Mouse (Mus musculus) embryonic facial prominence, embryonic 11.5 days (tissue): ENCODE data around the gene Zcchc17. TPM values are rescaled to one million over a fixed set of nuclear protein-coding genes. Genes with fewer than 3 reads are reported as not detected.

Experiments used
- ATAC-seq: fragments of 200-750 bp; cut with Nextera tagmentation; replicated peaks from 2 replicates; pipeline ENCODE4 v1.8.0; 2017; ENCODE audit warnings: low read depth; ENCODE audit not compliant: insufficient number of reproducible peaks, low FRiP score, low TSS enrichment
- DNase-seq: peaks from one replicate; pipeline ENCODE4 v3.0.0-alpha.2; 2015; ENCODE audit warnings: low spot score
- H3K27ac ChIP-seq: fragments of 300-500 bp; sonication (generic); replicated peaks from 2 replicates; pipeline ENCODE4 v1.5.1; 2014; ENCODE audit warnings: mild to moderate bottlenecking, low read depth, low read length, control low read depth
- H3K27me3 ChIP-seq: fragments of 300-500 bp; sonication (generic); 2 replicates; pipeline ENCODE4 v1.6.1; 2014; ENCODE audit warnings: mild to moderate bottlenecking, low read length, moderate library complexity, mixed read lengths; ENCODE audit not compliant: control insufficient read depth, insufficient read depth
- H3K36me3 ChIP-seq: fragments of 300-500 bp; sonication (generic); replicated peaks from 2 replicates; pipeline ENCODE4 v1.6.1; 2014; ENCODE audit warnings: low read depth, mild to moderate bottlenecking, low read length, moderate library complexity, mixed read lengths; ENCODE audit not compliant: control insufficient read depth, insufficient read depth
- H3K4me1 ChIP-seq: fragments of 300-500 bp; sonication (generic); 2 replicates; pipeline ENCODE4 v1.6.1; 2014; ENCODE audit warnings: low read length, mixed read lengths; ENCODE audit not compliant: control insufficient read depth, insufficient read depth
- H3K4me2 ChIP-seq: fragments of 300-500 bp; sonication (generic); 2 replicates; pipeline ENCODE4 v1.6.1; 2014; ENCODE audit warnings: low read depth, mild to moderate bottlenecking, control low read depth, low read length, moderate library complexity
- H3K4me3 ChIP-seq: fragments of 300-500 bp; sonication (generic); 2 replicates; pipeline ENCODE4 v1.5.1; 2014; ENCODE audit warnings: low read depth, low read length, control low read depth
- H3K9ac ChIP-seq: fragments of 300-500 bp; sonication (generic); replicated peaks from 2 replicates; pipeline ENCODE4 v1.6.1; 2014; ENCODE audit warnings: mild to moderate bottlenecking, control low read depth, low read length
- H3K9me3 ChIP-seq: fragments of 300-500 bp; sonication (generic); replicated peaks from 2 replicates; pipeline ENCODE4 v1.6.1; 2016; ENCODE audit warnings: mild to moderate bottlenecking, low read length, inconsistent platforms, mixed read lengths; ENCODE audit not compliant: control insufficient read depth
- WGBS: fragments of 180-500 bp; shearing (Covaris S2); extraction: QIAGEN DNeasy Blood & Tissue Kit; methylation state at CpG from one replicate; pipeline ENCODE4 v1.1.7; 2014; 5-methylcytosine and 5-hydroxymethylcytosine counted together
- polyA plus RNA-seq: library from polyadenylated mRNA; unstranded; fragments of >200 nt; fragmentation: Nextera tagmentation; extraction: Ambion mirVana; gene quantifications from 2 replicates; pipeline ENCODE4 v1.2.1, GENCODE M21; 2014

Zcchc17 gene
- polyA plus RNA-seq, 1 experiment from 2014 or later = 93.1 TPM

- WGBS = 88% methylated on average over 4 of the region's 4 CpGs
- DNase-seq = peak; percentile 15
- H3K36me3 ChIP-seq = peaks cover 21% of the 10 kb centered on the region
These were observed 16.9 kb upstream of the Zcchc17 start for GRCm38 (mm10) chr4:130376675-130377074.

GRCm38 (mm10) chr4:130360238-130360590 is 471 bp upstream of the Zcchc17 start:
- WGBS = 0% methylated on average over 19 of the region's 19 CpGs
- H3K4me3 ChIP-seq = peak overlapping the region; percentile 83
- ATAC-seq (no peak), DNase-seq (peak; percentile 2)
- H3K9ac ChIP-seq = peak overlapping the region; percentile 87
- H3K27me3 ChIP-seq = no peaks in the 10 kb centered on the region
- peak overlapping the region; percentile 22; the same call in 1 of the 2 replicates for H3K27ac ChIP-seq
- peak overlapping the region; percentile 75 for H3K4me2 ChIP-seq
- H3K9me3 ChIP-seq = no peaks in the 10 kb centered on the region
- no peaks in the 10 kb centered on the region; the same call in 1 of the 2 replicates for H3K4me1 ChIP-seq
- H3K36me3 ChIP-seq = no peaks in the 10 kb centered on the region; the same call in 1 of the 2 replicates

More at GRCm38 (mm10) chr4:130376675-130377074, 16.9 kb upstream of the Zcchc17 start:
- H3K9ac ChIP-seq = no peak overlapping the region
- ATAC-seq = no peak
- no peak overlapping the region for H3K4me2 ChIP-seq
- H3K27ac ChIP-seq = no peak overlapping the region
- no peaks in the 10 kb centered on the region for H3K9me3 ChIP-seq
- no peaks in the 10 kb centered on the region for H3K4me1 ChIP-seq
- H3K4me3 ChIP-seq = no peak overlapping the region
- H3K27me3 ChIP-seq = no peaks in the 10 kb centered on the region

GRCm38 (mm10) chr4:130357946-130358345 is 1.8 kb downstream of the Zcchc17 start:
- H3K4me3 ChIP-seq = no peak overlapping the region
- no peak overlapping the region for H3K9ac ChIP-seq
- no peak overlapping the region for H3K4me2 ChIP-seq
- H3K9me3 ChIP-seq = no peaks in the 10 kb centered on the region
- no peak for ATAC-seq
- no peak for DNase-seq
- H3K27me3 ChIP-seq = no peaks in the 10 kb centered on the region
- no peaks in the 10 kb centered on the region; the same call in 1 of the 2 replicates for H3K4me1 ChIP-seq
- no peak overlapping the region for H3K27ac ChIP-seq
- H3K36me3 ChIP-seq = no peaks in the 10 kb centered on the region; the same call in 1 of the 2 replicates

GRCm38 (mm10) chr4:130352588-130352987 is 7.2 kb downstream of the Zcchc17 start:
- DNase-seq (no peak), ATAC-seq (no peak)
- 88% methylated on average over 7 of the region's 7 CpGs for WGBS
- Histone ChIP-seq H3K4me3 (no peak overlapping the region), H3K4me1 (no peaks in the 10 kb centered on the region), H3K9ac (no peak overlapping the region), H3K27ac (no peak overlapping the region), H3K36me3 (no peaks in the 10 kb centered on the region; the same call in 1 of the 2 replicates), H3K9me3 (no peaks in the 10 kb centered on the region), H3K27me3 (no peaks in the 10 kb centered on the region), H3K4me2 (no peak overlapping the region)

GRCm38 (mm10) chr4:130350690-130351422 is 8.9 kb downstream of the Zcchc17 start:
- Histone ChIP-seq H3K4me1 (no peaks in the 10 kb centered on the region), H3K4me2 (no peak overlapping the region), H3K27ac (no peak overlapping the region), H3K36me3 (no peaks in the 10 kb centered on the region; the same call in 1 of the 2 replicates), H3K9me3 (no peaks in the 10 kb centered on the region), H3K4me3 (no peak overlapping the region), H3K27me3 (no peaks in the 10 kb centered on the region), H3K9ac (no peak overlapping the region)
- ATAC-seq = no peak
- WGBS = 90% methylated on average over 16 of the region's 16 CpGs
- no peak for DNase-seq

- Histone ChIP-seq H3K4me1 (no peaks in the 10 kb centered on the region), H3K9me3 (no peaks in the 10 kb centered on the region), H3K27me3 (no peaks in the 10 kb centered on the region), H3K9ac (no peak overlapping the region), H3K36me3 (no peaks in the 10 kb centered on the region; the same call in 1 of the 2 replicates), H3K4me2 (no peak overlapping the region), H3K27ac (no peak overlapping the region), H3K4me3 (no peak overlapping the region)
- 93% methylated on average over 6 of the region's 6 CpGs for WGBS
- ATAC-seq (no peak), DNase-seq (no peak)
These were observed 10.1 kb downstream of the Zcchc17 start for GRCm38 (mm10) chr4:130349666-130350065.

- Histone ChIP-seq H3K4me1 (no peaks in the 10 kb centered on the region), H3K36me3 (peaks cover 3% of the 10 kb centered on the region), H3K27me3 (no peaks in the 10 kb centered on the region), H3K4me3 (no peak overlapping the region), H3K27ac (no peak overlapping the region), H3K9me3 (no peaks in the 10 kb centered on the region), H3K9ac (no peak overlapping the region), H3K4me2 (no peak overlapping the region)
- peak; percentile 78 for DNase-seq
- WGBS = 26% methylated on average over 4 of the region's 4 CpGs
- no peak for ATAC-seq
These were observed 18.1 kb downstream of the Zcchc17 start for GRCm38 (mm10) chr4:130341691-130342090.

GRCm38 (mm10) chr4:130335867-130336266 is 23.9 kb downstream of the Zcchc17 start:
- ATAC-seq (no peak), DNase-seq (no peak)
- no peak overlapping the region for H3K9ac ChIP-seq
- H3K4me2 ChIP-seq = no peak overlapping the region
- H3K36me3 ChIP-seq = peaks cover 3% of the 10 kb centered on the region
- no peak overlapping the region for H3K4me3 ChIP-seq
- 88% methylated on average over 5 of the region's 5 CpGs for WGBS
- H3K27me3 ChIP-seq = no peaks in the 10 kb centered on the region
- no peaks in the 10 kb centered on the region for H3K9me3 ChIP-seq
- H3K4me1 ChIP-seq = no peaks in the 10 kb centered on the region
- no peak overlapping the region for H3K27ac ChIP-seq
